Mouse (Mus musculus) lung, postnatal 0 days (tissue): ENCODE data around the gene Ppp1r1b. TPM values are rescaled to one million over a fixed set of nuclear protein-coding genes. Genes with fewer than 3 reads are reported as not detected.

Source experiments
- ATAC-seq: fragments of 200-750 bp; cut with Nextera tagmentation; 2 replicates; pipeline ENCODE4 v1.8.0; 2017; ENCODE audit warnings: moderate library complexity
- DNase-seq: peaks from one replicate; pipeline ENCODE4 v3.0.0-alpha.2; 2016; ENCODE audit warnings: low spot score
- H3K27ac ChIP-seq: fragments of 300-500 bp; sonication (generic); 2 replicates; pipeline ENCODE4 v1.5.1; 2014; ENCODE audit warnings: antibody characterized with exemption, mild to moderate bottlenecking, low read length, mixed read lengths
- H3K27me3 ChIP-seq: fragments of 300-500 bp; sonication (generic); replicated peaks from 2 replicates; pipeline ENCODE4 v1.6.1; 2014; ENCODE audit warnings: low read length, mixed read lengths; ENCODE audit not compliant: insufficient read depth
- H3K36me3 ChIP-seq: fragments of 300-500 bp; sonication (generic); 2 replicates; pipeline ENCODE4 v1.6.1; 2014; ENCODE audit warnings: low read length, mixed read lengths; ENCODE audit not compliant: insufficient read depth
- H3K4me1 ChIP-seq: fragments of 300-500 bp; sonication (generic); 2 replicates; pipeline ENCODE4 v1.6.1; 2014; ENCODE audit warnings: antibody characterized with exemption, low read depth, low read length, mixed read lengths; ENCODE audit not compliant: insufficient read depth
- H3K4me2 ChIP-seq: fragments of 300-500 bp; sonication (generic); replicated peaks from 2 replicates; pipeline ENCODE4 v1.6.1; 2014; ENCODE audit warnings: low read depth, mild to moderate bottlenecking, low read length, moderate library complexity, mixed read lengths
- H3K4me3 ChIP-seq: fragments of 300-500 bp; sonication (generic); 2 replicates; pipeline ENCODE4 v1.5.1; 2014; ENCODE audit warnings: low read depth, low read length
- H3K9ac ChIP-seq: fragments of 300-500 bp; sonication (generic); replicated peaks from 2 replicates; pipeline ENCODE4 v1.6.1; 2014; ENCODE audit warnings: low read depth, mild to moderate bottlenecking
- H3K9me3 ChIP-seq: fragments of 300-500 bp; sonication (generic); 2 replicates; pipeline ENCODE4 v1.6.1; 2016; ENCODE audit warnings: low read length, mixed read lengths
- CTCF ChIP-seq: IDR thresholded peaks from 2 replicates; pipeline ENCODE4 v1.5.1; 2016; ENCODE audit warnings: antibody characterized with exemption, mild to moderate bottlenecking
- EP300 ChIP-seq: IDR thresholded peaks from 2 replicates; pipeline ENCODE4 v1.6.1; 2016; ENCODE audit warnings: antibody characterized with exemption, mild to moderate bottlenecking, control low read depth
- WGBS: fragments of 180-500 bp; shearing (Covaris S2); extraction: QIAGEN DNeasy Blood & Tissue Kit; methylation state at CpG from one replicate; pipeline ENCODE4 v1.1.7; 2014; 5-methylcytosine and 5-hydroxymethylcytosine counted together
- polyA plus RNA-seq: library from polyadenylated mRNA; unstranded; fragments of >200 nt; fragmentation: Nextera tagmentation; extraction: Ambion mirVana; gene quantifications from 2 replicates; pipeline ENCODE4 v1.2.1, GENCODE M21; 2015

The Ppp1r1b gene
- polyA plus RNA-seq, 1 experiment from 2014 or later = 18.6 TPM

GRCm38 (mm10) chr11:98352272-98352990 lies 4.2 kb downstream of the Ppp1r1b start:
- Histone ChIP-seq H3K9me3 (no peaks in the 10 kb centered on the region), H3K27me3 (peaks cover 12% of the 10 kb centered on the region; the same call in 1 of the 2 replicates), H3K9ac (no peak overlapping the region), H3K36me3 (no peaks in the 10 kb centered on the region), H3K4me3 (no peak overlapping the region), H3K4me2 (no peak overlapping the region), H3K4me1 (peaks cover 16% of the 10 kb centered on the region), H3K27ac (0 out of 2 replicates have a peak overlapping the region, but pooled peaks have one; percentile 0)
- TF ChIP-seq CTCF (no peak), EP300 (no peak)
- DNase-seq (peak; percentile 67), ATAC-seq (peak; percentile 54)
- 54% methylated on average over 18 of the region's 18 CpGs for WGBS

- no peak overlapping the region for H3K4me3 ChIP-seq
- H3K27ac ChIP-seq = no peak overlapping the region
- H3K4me2 ChIP-seq = no peak overlapping the region
- H3K4me1 ChIP-seq = peaks cover 12% of the 10 kb centered on the region
- DNase-seq (peak; percentile 73), ATAC-seq (peak; percentile 22)
- no peak overlapping the region for H3K9ac ChIP-seq
- TF ChIP-seq EP300 (no peak), CTCF (no peak)
- WGBS = 22% methylated on average over 8 of the region's 8 CpGs
- H3K9me3 ChIP-seq = no peaks in the 10 kb centered on the region
- H3K36me3 ChIP-seq = no peaks in the 10 kb centered on the region
- peaks cover 8% of the 10 kb centered on the region; the same call in 1 of the 2 replicates for H3K27me3 ChIP-seq
Measured at GRCm38 (mm10) chr11:98353651-98354211, 5.5 kb downstream of the Ppp1r1b start.

GRCm38 (mm10) chr11:98354445-98354844 lies 6.2 kb downstream of the Ppp1r1b start:
- WGBS = 71% methylated on average over 14 of the region's 14 CpGs
- H3K9ac ChIP-seq = no peak overlapping the region
- TF ChIP-seq EP300 (no peak), CTCF (no peak)

GRCm38 (mm10) chr11:98355732-98356299 lies 7.6 kb downstream of the Ppp1r1b start:
- Histone ChIP-seq H3K27ac (no peak overlapping the region), H3K9ac (no peak overlapping the region), H3K9me3 (no peaks in the 10 kb centered on the region), H3K4me1 (peaks cover 23% of the 10 kb centered on the region), H3K4me3 (no peak overlapping the region), H3K36me3 (no peaks in the 10 kb centered on the region), H3K27me3 (no peaks in the 10 kb centered on the region), H3K4me2 (no peak overlapping the region)
- DNase-seq = peak; percentile 75
- no peak for ATAC-seq
- TF ChIP-seq CTCF (peak; percentile 87), EP300 (no peak)
- WGBS = 11% methylated on average over 6 of the region's 6 CpGs

More at GRCm38 (mm10) chr11:98354445-98354844, 6.2 kb downstream of the Ppp1r1b start:
- Histone ChIP-seq H3K4me2 (no peak overlapping the region), H3K4me3 (no peak overlapping the region), H3K27me3 (peaks cover 5% of the 10 kb centered on the region; the same call in 1 of the 2 replicates), H3K36me3 (no peaks in the 10 kb centered on the region), H3K4me1 (peaks cover 18% of the 10 kb centered on the region), H3K9me3 (no peaks in the 10 kb centered on the region), H3K27ac (no peak overlapping the region)
- ATAC-seq = no peak
- DNase-seq = no peak

GRCm38 (mm10) chr11:98356625-98357394 lies 8.6 kb downstream of the Ppp1r1b start:
- H3K4me3 ChIP-seq = no peak overlapping the region
- no peak for ATAC-seq
- peak overlapping the region; percentile 97 for H3K27ac ChIP-seq
- no peaks in the 10 kb centered on the region for H3K36me3 ChIP-seq
- no peaks in the 10 kb centered on the region for H3K27me3 ChIP-seq
- H3K4me2 ChIP-seq = peak overlapping the region; percentile 59
- no peaks in the 10 kb centered on the region for H3K9me3 ChIP-seq
- peaks cover 32% of the 10 kb centered on the region for H3K4me1 ChIP-seq
- peak; percentile 46 for DNase-seq
- WGBS = 33% methylated on average over 7 of the region's 7 CpGs
- no peak overlapping the region for H3K9ac ChIP-seq
- no peak for TF ChIP-seq CTCF
- TF ChIP-seq EP300 = no peak
